Mouse (Mus musculus) naive thymus-derived CD4-positive, alpha-beta T cell, adult 2 months (primary cell): ENCODE measurements around the gene Pilra.

Experiments
- DNase-seq: peaks from one replicate; pipeline ENCODE4 v3.0.0-alpha.2; 2011; ENCODE audit warnings: low read depth

Pilra gene

GRCm38 (mm10) chr5:137823455-137824045 is 12.5 kb downstream of the Pilra start:
- no peak for DNase-seq

- no peak for DNase-seq
These were observed 13.5 kb downstream of the Pilra start for GRCm38 (mm10) chr5:137822602-137823001.

GRCm38 (mm10) chr5:137822126-137822525 is 14.0 kb downstream of the Pilra start:
- DNase-seq: no peak

GRCm38 (mm10) chr5:137817466-137818222 is 18.4 kb downstream of the Pilra start:
- DNase-seq: no peak

GRCm38 (mm10) chr5:137808316-137808715 is 27.8 kb downstream of the Pilra start:
- no peak for DNase-seq

- no peak for DNase-seq
These were observed 29.9 kb downstream of the Pilra start for GRCm38 (mm10) chr5:137806158-137806557.

GRCm38 (mm10) chr5:137800917-137801316 is 35.2 kb downstream of the Pilra start:
- no peak for DNase-seq

GRCm38 (mm10) chr5:137796606-137797005 is 39.5 kb downstream of the Pilra start:
- no peak for DNase-seq

- DNase-seq: no peak
These were observed 44.5 kb downstream of the Pilra start for GRCm38 (mm10) chr5:137791553-137791952.

- DNase-seq: no peak
These were observed 47.0 kb downstream of the Pilra start for GRCm38 (mm10) chr5:137788946-137789531.

GRCm38 (mm10) chr5:137788171-137788570 is 47.9 kb downstream of the Pilra start:
- DNase-seq: no peak

GRCm38 (mm10) chr5:137787151-137787928 is 48.7 kb downstream of the Pilra start, which contains the start of the genes Mepce and Zcwpw1:
Gene Mepce (minus strand): TSS chr5:137787655.
Gene Zcwpw1 (plus strand): TSS chr5:137787798.
- peak; percentile 99 for DNase-seq

- DNase-seq: peak; percentile 100
These were observed 49.8 kb downstream of the Pilra start for GRCm38 (mm10) chr5:137786109-137786942.

GRCm38 (mm10) chr5:137785164-137786031 is 50.7 kb downstream of the Pilra start:
- DNase-seq: no peak

GRCm38 (mm10) chr5:137784546-137784945 is 51.5 kb downstream of the Pilra start:
- peak; percentile 30 for DNase-seq

GRCm38 (mm10) chr5:137783901-137784540 is 52.1 kb downstream of the Pilra start:
- peak; percentile 25 for DNase-seq

- DNase-seq: no peak
These were observed 53.1 kb downstream of the Pilra start for GRCm38 (mm10) chr5:137782776-137783522.

- no peak for DNase-seq
These were observed 54.4 kb downstream of the Pilra start for GRCm38 (mm10) chr5:137781661-137782060.
